Mouse (Mus musculus) gonadal fat pad, adult 2 months (tissue): ENCODE results near the gene Vnn1. TPM values are rescaled to one million over a fixed set of nuclear protein-coding genes. Genes with fewer than 3 reads are reported as not detected.

Source experiments
- polyA plus RNA-seq: library from polyadenylated mRNA; depleted of rRNA; stranded (reverse); fragments of >200 nt; gene quantifications from 2 replicates; pipeline ENCODE4 v1.2.3, GENCODE M21; 2012; rRNA removed

Vnn1 gene
- polyA plus RNA-seq, 1 experiment = 2.8 TPM

Other genes with a start within 250 kb of the Vnn1 start
- gene Rps12, start 107.4 kb upstream of the Vnn1 start, polyA plus RNA-seq = 1,188 and 1,497 TPM in 2 replicates
- 18.6 and 28.4 TPM in 2 replicates for gene Slc18b1, start 97.7 kb upstream of the Vnn1 start, polyA plus RNA-seq
- 8.1 and 9.3 TPM in 2 replicates for gene Vnn3, start 43.2 kb upstream of the Vnn1 start, polyA plus RNA-seq
- gene Taar1, start 25.7 kb downstream of the Vnn1 start, polyA plus RNA-seq = not detected in 2 replicates
- not detected in 2 replicates for gene Taar2, start 43.9 kb downstream of the Vnn1 start, polyA plus RNA-seq
- gene Taar3, start 54.9 kb downstream of the Vnn1 start, polyA plus RNA-seq = not detected in 2 replicates
- gene Taar4, start 65.8 kb downstream of the Vnn1 start, polyA plus RNA-seq = 0.14 TPM in 1 of 2 replicates, not detected in the other
- not detected in 2 replicates for gene Taar5, start 76.0 kb downstream of the Vnn1 start, polyA plus RNA-seq
- not detected in 2 replicates for gene Taar6, start 91.0 kb downstream of the Vnn1 start, polyA plus RNA-seq
- gene Taar7a, start 98.8 kb downstream of the Vnn1 start, polyA plus RNA-seq = not detected in 2 replicates
- gene Taar7b, start 105.3 kb downstream of the Vnn1 start, polyA plus RNA-seq = not detected in 2 replicates
- 0.11 TPM in 1 of 2 replicates, not detected in the other for gene Taar7d, start 132.5 kb downstream of the Vnn1 start, polyA plus RNA-seq
- not detected in 2 replicates for gene Taar7e, start 142.9 kb downstream of the Vnn1 start, polyA plus RNA-seq
- not detected in 2 replicates for gene Taar7f, start 154.8 kb downstream of the Vnn1 start, polyA plus RNA-seq
- not detected in 2 replicates for gene Taar8a, start 181.8 kb downstream of the Vnn1 start, polyA plus RNA-seq
- not detected in 2 replicates for gene Taar8b, start 197.6 kb downstream of the Vnn1 start, polyA plus RNA-seq
- gene Taar8c, start 207.2 kb downstream of the Vnn1 start, polyA plus RNA-seq = not detected in 2 replicates
- not detected in 2 replicates for gene Taar9, start 214.8 kb downstream of the Vnn1 start, polyA plus RNA-seq